Mouse (Mus musculus) urinary bladder, postnatal 4 days (tissue): Measurements from ENCODE around the gene Oprl1.
A peak's percentile ranks its signal among the peaks of the same experiment; 100 is the strongest.

Experiments used
- DNase-seq, 2 experiments: peaks; one replicate each; pipeline ENCODE4 v3.0.0; 2021 to 2022; ENCODE audit warnings: low spot score in 2 of 2

Gene Oprl1

GRCm38 (mm10) chr2:181692304-181692703, 22.5 kb upstream of the Oprl1 start:
- DNase-seq = no peak

GRCm38 (mm10) chr2:181693339-181694280, 21.2 kb upstream of the Oprl1 start, which contains the start of gene Rgs19:
Rgs19 (minus strand) TSS chr2:181693977.
- peak; percentile 78 for DNase-seq

- DNase-seq = peak in 1 of 2 experiments; percentile 42
These were observed 20.2 kb upstream of the Oprl1 start for GRCm38 (mm10) chr2:181694581-181694980.

GRCm38 (mm10) chr2:181695776-181696175, 19.0 kb upstream of the Oprl1 start:
- peak in 1 of 2 experiments; percentile 50 for DNase-seq

GRCm38 (mm10) chr2:181696801-181697420, 17.9 kb upstream of the Oprl1 start:
- peak in 1 of 2 experiments; percentile 57 for DNase-seq

GRCm38 (mm10) chr2:181698241-181698640, 16.6 kb upstream of the Oprl1 start, which contains the start of gene Lkaaear1:
Lkaaear1 (minus strand) TSS chr2:181698442.
- no peak for DNase-seq

GRCm38 (mm10) chr2:181706668-181707067, 8.1 kb upstream of the Oprl1 start:
- no peak for DNase-seq

GRCm38 (mm10) chr2:181713749-181714148, 1.1 kb upstream of the Oprl1 start:
- DNase-seq = no peak

- DNase-seq = no peak
These were observed 566 bp downstream of the Oprl1 start for GRCm38 (mm10) chr2:181715382-181715781.

- DNase-seq = no peak
These were observed 2.2 kb downstream of the Oprl1 start for GRCm38 (mm10) chr2:181716991-181717390.

- DNase-seq = no peak
These were observed 5.2 kb downstream of the Oprl1 start for GRCm38 (mm10) chr2:181720061-181720460.

GRCm38 (mm10) chr2:181721200-181721599, 6.4 kb downstream of the Oprl1 start:
- DNase-seq = no peak

- no peak for DNase-seq
These were observed 7.4 kb downstream of the Oprl1 start for GRCm38 (mm10) chr2:181722213-181722612.

GRCm38 (mm10) chr2:181727659-181728262, 12.9 kb downstream of the Oprl1 start:
- DNase-seq = no peak

GRCm38 (mm10) chr2:181730051-181730450, 15.2 kb downstream of the Oprl1 start:
- no peak for DNase-seq

GRCm38 (mm10) chr2:181752626-181753025, 37.8 kb downstream of the Oprl1 start:
- no peak for DNase-seq

- no peak for DNase-seq
These were observed 43.4 kb downstream of the Oprl1 start for GRCm38 (mm10) chr2:181758147-181758725.

- no peak for DNase-seq
These were observed 44.2 kb downstream of the Oprl1 start for GRCm38 (mm10) chr2:181759041-181759440.

GRCm38 (mm10) chr2:181763006-181763830, 48.4 kb downstream of the Oprl1 start, which contains the start of gene Myt1:
Myt1 (plus strand) TSS chr2:181763332.
- no peak for DNase-seq

GRCm38 (mm10) chr2:181763886-181764527, 49.2 kb downstream of the Oprl1 start:
- no peak for DNase-seq
